Mouse (Mus musculus) thymus, adult 2 months (tissue): ENCODE results near the gene Acer2.

Experiments used
- CTCF ChIP-seq: fragments of 200-500 bp; IDR thresholded peaks from 2 replicates; pipeline ENCODE4 v1.5.1; 2012; ENCODE audit warnings: mild to moderate bottlenecking, control low read depth, low read length, moderate library complexity, borderline replicate concordance; ENCODE audit not compliant: control insufficient read depth, poor library complexity, insufficient read depth; ENCODE audit errors: extremely low read depth
- POLR2A ChIP-seq: fragments of 200-500 bp; IDR thresholded peaks from 2 replicates; pipeline ENCODE4 v1.6.1; 2012; ENCODE audit warnings: mild to moderate bottlenecking, low read length, control low read depth, moderate library complexity; ENCODE audit not compliant: control insufficient read depth, poor library complexity, insufficient read depth; ENCODE audit errors: extremely low read depth

DNA sequence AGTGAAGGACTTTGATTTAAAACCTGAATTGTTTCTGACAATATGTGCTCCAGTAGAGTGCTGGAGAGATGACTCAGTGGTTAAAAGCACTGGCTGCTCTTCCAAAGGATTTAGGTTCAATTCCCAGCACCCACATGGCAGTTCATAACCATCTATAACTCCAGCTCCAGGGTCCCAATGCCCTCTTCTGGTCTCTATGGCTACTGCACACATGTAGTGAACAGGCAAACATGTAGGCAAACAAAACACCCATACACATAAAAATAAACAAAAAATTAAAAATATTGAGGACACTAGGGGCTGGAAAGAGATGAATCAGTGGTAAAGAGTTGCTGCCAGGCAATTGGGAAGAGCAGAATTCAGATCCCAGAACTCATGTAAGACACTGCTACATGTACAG is 2.2 kb upstream of the Acer2 start:
- TF ChIP-seq POLR2A (no peak), CTCF (no peak)
